Mouse (Mus musculus) hindlimb bud, embryonic 11.5 days (tissue): ENCODE results near the gene Smim24.

Source experiments
- DNase-seq: peaks from one replicate; pipeline ENCODE4 v3.0.0-alpha.2; 2012; ENCODE audit warnings: low read depth, low spot score; ENCODE audit errors: extremely low spot score

The Smim24 gene

DNA sequence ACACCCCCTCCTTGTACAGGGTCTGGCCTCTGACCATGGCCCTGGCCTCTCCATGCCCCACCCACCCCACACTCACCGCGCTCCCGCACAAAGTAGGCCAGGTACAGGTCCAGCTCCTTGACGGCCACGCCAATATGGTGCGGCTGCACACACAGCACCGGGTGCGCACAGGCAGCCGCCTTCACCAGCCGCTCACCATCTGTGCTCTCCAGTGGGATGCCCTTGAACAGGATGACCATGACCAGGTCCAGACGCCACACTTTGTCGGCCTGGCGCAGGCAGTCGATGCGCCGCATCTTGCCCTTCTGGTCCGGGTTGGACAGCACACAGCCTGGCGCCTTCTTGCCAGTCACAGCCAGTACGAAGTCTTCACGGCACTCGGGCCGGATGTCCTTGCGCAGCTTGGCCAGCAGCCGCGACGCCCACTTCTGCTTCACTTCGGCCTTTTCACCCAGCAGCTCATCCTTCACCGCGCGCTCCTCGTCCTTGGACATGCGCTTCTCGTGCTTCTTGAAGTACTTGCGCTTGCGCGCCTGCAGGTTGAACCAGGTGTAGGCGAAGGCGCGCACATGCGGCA lies 27.4 kb downstream of the Smim24 start:
- DNase-seq, result no peak

DNA sequence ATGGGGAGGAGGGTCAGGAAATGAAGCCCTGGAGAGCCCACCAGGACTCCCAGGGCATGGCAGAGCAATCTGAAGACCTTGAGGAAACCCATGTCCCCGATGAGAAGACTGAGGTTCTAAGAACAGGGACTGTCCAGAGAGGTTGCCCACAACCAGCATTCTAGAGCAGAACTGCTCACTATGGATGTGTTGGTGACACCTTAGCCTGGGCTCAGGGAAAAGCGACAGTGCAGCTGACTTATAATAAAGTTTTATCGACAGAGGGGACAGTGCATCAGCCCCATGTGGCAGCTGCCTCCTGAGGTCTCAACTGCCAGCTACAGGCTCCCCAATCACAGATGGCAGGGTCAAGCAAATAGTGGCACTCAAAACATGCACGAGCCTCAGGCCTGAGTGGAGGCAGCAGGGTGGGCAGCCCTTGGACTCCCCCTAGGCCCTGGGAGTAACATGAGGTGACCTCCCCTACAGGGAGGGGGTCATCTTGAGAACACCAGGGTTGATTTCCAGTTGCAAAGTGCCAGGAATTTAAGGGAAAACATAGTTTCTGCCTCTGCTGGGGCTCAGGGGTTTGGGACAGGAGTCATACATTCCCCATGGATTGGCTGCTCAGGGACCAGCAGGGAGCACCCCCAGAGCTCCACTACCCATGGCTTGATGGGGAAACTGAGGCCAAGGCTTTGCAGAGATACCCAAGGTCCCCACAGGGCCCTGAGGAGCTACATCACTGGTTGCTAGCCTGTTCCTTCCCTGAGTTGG lies 28.4 kb downstream of the Smim24 start:
- no peak for DNase-seq

DNA sequence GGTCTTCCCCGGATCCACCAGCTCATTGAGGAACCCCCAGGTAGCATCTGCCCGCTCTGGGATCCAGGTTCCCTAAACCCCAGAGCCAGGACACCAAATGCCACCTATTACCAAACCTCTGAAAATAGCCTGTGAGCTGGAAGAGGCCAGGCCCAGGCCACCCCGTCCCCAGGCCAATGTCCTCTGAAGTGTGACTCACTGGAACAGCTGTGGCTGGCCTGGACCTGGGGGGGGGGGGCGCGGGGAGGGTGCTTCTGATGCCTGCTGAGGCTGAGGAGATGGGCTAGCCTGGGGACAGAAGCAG lies 28.9 kb downstream of the Smim24 start:
- no peak for DNase-seq

DNA sequence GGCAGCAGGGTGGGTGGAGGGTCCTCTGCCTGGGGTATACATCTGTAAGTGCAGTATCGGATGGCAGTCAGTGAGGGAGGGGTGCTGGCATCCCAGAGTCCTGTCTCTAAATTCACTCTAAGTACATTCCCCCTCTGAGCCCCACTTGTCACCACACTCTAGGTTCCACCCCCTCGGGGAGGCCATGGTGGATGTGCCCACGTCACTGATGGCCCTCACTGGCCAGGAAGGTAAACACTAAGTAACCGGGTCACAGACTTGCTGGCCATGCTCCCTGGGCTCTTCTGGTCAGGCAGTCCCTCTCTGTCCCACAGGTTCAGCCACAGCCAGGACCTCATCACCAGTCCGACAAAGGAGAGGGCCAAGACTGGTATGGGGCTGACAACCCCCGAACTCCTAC lies 29.3 kb downstream of the Smim24 start:
- no peak for DNase-seq

DNA sequence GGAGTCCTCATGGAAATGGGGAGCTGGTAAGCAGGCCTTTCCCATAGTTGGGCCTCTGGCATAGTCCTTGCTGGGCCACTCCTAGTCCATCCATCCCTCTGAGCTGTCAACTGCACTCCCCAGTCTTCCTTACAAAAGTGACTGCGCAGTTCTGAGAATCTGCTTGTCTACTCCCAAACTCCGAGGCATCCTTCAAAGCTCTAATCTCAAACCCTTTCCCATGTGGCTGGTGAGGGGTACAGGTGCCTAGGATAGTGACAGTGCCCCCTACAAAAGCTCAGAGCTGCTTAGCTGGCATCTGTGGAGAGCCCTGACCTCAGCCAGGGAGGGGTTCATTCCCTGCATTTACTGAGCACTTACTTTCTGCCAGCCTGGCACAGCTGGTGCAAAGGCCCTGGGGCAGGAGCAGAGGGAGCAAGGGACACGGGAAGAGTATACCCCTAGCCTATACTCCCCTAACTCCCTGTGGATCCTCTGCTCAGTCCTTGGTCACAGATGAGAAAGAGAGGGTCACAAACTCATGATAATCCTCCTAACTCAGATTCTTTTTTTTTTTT lies 29.9 kb downstream of the Smim24 start:
- no peak for DNase-seq

DNA sequence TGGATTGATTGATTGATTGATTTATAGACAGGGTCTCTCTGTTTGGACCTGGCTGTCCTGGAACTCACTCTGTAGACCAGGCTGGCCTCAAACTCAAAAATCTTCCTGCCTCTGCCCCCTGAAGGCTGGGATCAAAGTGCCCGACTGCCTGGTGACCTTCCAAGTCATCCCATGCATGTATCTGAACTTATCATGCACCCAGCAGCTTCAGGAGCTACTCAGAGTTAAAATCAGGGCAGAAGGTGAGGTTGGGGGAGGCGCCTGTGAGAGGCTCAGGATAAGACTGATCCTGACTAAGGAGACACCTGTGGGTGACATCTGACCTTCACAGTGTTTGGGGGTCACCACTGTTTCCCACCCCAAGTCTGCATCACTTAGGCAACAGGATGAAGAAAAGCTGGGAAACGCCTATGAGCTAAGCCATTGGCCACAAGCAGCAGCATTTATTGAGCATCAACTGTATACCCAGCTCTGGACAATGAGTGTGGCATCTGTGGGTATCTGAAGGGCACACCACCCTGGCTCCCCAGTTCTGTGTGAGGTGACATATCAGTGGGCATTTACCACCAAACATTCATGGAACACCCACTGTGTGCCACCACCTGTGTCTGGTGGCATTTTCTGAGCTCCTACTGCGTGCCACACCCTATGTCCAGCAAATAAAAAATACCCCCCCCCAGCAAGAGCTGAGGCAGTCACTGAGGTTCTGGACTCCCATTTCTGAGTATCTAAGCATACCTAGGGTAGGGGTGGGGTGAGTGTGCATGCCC lies 30.8 kb downstream of the Smim24 start:
- no peak for DNase-seq

DNA sequence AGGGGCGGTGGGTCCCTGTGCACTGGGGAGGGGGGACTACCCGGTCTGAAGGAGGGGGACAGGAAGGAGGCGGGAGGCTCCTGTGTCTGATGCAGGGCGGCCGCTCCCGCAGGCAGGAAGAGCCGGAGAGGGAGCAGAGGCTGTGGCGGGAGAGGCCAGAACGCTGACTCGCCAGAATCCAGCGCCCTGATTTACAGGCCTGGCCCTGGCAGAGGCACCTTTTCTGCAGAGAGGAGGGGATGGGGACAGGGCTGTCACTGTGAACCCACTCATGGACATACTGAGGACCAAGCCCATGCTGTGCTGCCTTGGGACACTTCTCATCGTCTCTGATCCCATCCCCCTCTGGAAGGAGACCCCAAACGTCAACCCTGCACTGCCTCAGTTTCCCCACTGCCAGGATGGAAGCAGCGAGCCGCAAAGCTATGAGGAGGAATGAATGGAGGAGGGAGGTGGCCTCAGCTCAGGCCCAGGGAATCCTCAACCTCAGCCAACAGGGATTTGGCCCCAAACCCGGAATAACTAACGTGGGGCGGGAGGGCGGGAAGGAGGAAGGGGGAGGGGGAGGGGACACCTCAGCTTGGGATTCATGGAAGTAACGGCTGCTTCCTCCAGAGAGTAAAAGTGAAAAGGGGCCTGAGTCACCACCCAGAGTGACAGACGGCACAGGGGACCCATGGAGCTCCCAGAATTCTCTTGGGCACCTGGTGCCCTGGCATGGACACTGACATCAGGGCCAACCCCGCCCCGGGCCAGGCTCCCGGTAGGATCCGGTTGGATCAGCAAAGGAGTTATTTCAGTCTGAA lies 31.6 kb downstream of the Smim24 start:
- DNase-seq, result no peak

DNA sequence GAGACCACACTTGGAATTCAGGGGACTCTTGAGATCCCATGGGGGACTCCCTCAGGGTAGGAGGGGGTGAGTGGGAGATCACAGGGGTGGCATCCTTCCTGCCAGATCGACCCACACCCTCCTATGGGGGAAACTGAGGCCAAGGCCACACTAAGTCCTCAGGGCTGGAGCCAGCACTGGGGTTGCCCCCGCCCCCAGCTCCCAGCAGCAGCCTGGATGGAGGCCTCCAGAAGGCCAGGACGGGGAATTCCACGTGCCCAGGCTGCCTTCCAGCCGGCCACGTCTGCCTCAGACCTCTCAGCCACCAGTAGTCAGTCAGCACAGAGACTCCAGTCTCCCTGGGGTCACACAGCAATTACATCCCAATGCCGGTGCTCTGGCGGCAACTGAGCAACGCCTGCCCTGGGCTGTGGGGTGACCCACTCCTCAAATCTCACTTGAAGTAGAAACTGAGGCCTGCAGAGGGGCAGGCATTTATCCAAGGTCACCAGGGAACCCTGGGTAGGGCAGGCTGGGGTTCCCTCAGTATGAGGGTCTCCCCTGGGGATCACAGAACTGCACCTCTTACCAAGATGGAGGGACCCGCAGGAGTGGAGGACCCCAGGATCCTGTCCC lies 32.5 kb downstream of the Smim24 start:
- DNase-seq, result no peak

DNA sequence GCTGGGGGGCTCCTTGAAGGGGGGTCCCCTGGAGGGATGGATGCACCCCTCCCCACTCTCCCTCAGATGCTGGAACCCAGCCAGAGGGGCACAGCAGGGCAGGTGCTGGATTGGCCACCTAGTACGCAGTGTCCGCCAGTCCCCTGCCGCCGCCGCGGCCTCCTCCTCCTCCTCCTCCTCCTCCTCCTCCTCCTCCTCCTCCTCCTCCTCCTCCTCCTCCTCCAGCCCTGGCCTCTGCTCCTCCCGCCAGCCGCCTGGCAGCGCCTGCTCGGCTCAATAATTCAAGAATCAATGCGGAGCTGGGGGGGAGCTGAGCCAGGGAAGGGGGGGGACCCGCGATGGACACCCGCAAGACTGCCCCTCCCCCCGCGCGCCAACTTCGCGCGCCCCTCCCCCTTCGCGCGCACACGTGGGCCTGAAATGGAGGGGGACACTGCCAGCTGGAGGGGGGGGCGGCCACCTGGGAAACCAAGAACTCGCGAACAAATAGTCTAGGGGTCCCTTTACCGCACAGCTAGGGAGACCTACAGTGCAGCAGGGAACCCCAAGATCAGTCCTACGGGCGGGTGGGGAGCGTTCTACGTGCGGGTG lies 33.3 kb downstream of the Smim24 start:
- no peak for DNase-seq

DNA sequence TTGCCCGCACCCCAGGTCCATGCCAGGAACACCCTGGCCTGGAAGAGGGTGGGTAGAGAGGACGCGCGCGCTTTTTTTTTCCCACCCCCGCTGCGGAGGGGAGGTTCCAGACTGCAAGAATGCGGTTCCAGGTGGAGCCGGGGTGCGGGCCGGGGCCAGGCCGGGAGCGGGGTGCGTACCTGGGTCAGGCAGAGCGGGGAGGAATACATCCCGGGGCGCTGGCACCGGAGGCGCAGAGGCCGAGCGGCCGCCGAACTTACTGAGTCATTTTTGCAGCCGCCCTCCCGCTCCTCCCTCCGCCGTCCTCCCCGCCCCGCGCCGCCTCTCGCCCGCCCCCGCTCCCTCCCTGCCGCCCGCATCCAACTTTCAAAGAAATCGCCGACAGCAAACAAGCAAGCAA lies 34.0 kb downstream of the Smim24 start:
- DNase-seq, result no peak

DNA sequence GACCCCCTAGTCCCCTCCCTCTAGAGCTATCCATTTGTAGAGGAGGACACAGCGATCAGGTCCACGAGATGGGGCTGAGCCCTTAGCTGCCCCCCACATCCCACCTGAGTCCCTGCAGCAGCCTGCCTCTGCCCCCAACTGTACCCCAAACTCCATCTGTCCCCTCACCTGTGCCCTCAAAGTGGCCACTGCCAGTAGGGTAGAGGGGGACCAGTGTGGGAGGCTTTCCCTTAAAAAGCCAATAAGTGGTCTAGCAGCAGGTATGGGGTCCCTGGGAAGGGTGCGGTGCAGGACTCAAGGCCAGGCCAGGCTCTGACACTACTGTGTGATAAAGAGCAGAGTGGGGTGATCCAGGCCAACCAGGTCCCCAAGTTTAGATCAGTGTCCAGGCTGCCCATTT lies 34.5 kb downstream of the Smim24 start:
- DNase-seq, result no peak

DNA sequence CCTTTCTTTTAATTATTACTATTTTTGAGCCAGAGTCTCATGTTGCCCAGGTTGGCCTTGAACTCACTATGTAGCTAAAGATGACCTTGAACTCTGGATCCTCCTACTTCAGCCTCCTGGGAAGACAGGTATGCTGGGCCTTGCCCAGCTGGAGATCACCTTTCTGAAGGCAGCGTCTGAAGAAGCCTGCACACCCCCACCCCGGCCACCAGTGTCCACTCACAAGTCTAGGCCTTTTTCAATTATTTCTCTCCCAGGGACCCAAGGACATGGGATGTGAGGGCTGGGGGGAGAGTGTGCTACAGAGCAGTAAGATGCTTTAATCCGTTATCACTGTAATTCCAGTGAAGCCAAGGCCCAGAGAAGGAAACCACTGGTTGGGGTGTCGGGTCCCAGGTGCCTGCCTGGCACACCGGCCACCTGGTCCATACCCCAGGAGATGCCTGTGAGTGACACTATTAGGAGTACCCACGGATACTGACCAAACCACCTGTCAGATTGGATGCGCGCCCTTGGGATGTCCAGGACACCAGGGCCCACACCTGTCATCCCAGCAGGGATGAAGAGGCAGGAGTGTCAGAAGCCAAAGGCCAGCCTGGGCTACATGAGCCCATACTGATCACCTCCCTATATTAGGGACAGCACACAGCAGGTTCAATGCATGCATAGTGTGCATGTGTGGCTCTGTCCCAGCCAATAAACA lies 35.1 kb downstream of the Smim24 start:
- no peak for DNase-seq

DNA sequence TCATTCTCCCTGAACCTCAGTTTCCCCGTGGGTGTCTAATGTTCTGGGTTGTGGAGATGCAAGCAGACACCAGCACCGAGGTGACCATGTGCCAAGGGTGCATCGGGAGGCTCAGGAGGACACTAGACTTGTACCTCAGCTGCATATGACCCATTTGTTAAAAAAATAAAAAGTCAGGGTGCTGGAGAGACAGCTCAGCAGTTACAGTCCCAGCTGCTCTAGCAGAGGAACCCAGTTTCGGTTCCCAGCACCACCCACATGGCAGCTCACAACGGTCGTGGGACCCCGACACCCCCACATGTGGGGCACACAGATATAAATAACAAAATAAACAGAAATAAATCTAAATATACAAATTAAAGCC lies 35.6 kb downstream of the Smim24 start:
- DNase-seq, result no peak

DNA sequence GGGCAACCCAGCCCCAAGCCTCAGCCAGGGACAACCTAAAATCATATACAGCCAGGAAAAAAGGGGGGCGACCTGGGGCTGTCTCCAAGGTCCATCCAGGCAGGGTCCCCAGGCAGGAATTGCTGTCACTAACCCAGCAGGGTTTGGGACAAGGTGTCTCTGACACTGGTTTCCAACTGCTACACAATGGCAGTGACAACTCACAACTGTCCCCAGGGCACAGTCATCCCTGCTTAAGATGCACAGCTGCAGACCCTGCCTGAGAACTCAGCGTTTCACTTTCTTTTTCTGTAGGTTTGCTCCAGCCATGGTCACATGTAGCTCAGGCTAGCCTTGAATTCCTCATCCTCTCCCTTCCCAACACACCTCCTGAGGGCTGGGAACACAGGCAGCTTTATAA lies 36.2 kb downstream of the Smim24 start:
- no peak for DNase-seq

DNA sequence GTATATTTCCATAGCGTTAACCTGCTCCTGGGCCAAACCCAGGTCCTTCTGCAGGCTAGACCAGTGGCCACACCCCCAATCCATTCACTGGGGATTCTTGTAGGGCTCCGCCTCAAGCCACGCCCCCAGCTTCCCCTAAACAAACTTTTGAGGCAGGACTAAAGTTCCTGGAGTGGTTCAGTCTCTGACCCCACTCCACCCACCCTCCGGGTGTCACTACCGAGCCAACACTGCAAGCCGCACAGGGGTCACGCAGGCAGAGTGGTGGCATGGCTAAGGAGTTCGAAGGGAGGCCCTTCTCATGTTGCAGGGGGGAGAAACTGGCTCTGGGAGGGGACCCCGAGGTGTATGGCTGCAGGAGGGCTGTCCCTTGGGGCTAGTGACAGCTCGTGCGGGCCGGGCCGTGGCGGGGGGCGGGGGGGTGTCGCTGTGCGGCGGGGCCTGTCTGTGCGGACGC lies 36.8 kb downstream of the Smim24 start:
- no peak for DNase-seq

DNA sequence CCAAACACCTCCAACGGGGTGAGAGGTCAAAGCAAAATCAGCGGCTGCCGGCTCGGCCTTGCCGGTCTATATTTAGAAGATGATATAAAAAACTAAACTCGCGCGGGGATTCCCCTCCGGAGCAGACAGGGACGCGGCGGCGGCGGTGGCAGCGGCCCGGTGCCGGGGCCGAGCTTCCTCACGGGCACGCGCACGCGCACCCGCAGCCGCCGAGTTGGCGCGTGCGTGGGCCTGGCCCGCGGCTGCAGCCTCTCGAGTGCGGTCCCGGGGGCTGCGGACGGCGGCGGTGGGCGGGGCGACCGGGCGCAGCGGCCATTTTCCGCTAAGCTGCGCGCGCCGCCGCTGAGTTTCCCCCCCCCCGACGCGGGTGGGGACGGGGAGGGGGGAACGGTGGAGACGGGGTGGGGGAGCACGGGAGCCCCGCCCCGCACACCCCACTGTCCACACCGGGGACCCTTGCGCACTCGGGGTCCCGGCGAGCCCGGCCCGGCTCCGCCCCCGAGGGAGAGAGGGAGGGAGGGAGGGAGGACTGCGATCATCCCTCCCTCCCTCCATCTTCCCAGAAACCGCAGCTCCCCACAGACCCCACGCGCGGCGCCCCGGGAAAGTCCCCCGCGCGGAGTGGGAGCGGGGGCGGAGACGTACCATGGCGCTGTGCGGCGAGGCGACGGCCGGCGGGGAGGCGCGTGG lies 37.4 kb downstream of the Smim24 start:
- DNase-seq, result no peak

DNA sequence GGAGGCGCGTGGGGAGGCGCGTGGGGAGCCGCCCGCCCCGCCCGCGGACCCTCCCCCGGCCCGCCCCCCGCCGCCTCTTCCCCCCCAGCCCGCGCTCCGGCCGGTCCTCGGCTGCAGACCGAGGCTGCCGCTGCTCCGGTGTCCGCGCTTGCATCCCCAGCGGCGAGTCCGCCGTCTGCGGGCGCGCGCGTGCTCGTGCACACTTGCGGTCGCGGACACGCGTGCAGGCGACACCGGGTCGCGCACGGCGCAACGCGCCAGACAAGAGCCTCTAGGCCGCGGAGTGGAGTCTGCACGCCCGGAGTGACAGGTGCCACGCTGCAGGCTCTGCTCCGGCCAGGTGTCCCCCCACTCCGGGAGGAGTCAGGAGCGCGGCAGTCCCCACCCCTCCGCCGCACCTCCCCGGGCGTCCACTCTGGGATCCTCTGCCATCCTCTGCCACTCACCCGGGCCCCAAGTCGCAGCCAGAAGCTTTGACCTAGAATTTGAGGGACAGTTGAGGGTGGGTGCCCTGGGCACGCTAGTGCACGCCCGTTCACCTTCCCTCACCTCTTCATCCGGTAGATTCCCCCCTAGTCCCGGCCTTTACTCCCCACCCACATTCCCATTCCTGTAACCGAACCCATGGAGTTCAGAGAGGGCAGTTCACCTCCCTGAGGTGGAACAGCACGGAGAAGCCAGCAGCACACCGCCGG lies 38.1 kb downstream of the Smim24 start:
- DNase-seq, result no peak

DNA sequence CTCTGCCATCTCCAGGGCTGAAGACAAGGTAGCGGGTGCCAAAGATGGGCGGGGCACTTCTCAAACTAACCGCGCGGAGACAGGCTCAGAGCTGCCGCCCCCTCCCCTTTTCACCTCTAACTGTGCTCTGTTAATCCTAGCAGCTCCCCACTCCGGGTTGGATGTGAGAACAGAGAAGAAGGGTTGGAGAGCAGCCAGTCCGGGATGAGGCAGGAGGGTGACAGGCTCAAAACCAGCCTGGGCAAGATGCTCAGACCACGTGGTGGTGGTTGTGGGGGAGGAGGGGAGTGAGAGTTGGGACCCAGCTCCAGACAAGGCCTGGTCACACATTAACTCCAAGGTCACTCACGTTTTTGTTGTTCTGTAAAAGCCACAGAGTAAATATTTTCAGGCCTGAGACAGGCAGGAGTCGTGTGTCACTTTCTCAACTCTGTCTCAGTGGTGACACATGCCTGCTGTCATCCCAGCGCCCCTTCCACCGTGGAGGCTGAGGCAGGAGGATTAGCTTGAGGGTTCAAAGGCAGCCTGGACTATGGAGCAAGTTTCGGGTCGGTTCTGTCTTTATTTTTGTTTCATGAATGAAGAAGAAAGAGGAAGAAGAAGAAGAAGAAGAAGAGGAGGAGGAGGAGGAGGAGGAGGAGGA lies 38.8 kb downstream of the Smim24 start:
- no peak for DNase-seq
